Mouse (Mus musculus): ENCODE measurements around the gene 2310009B15Rik. TPM values are rescaled to one million over a fixed set of nuclear protein-coding genes. Genes with fewer than 3 reads are reported as not detected.

Gene 2310009B15Rik
- total and polyA plus RNA-seq, 3 experiments = 10.4 to 19.3 TPM; not detected in 1

DNA sequence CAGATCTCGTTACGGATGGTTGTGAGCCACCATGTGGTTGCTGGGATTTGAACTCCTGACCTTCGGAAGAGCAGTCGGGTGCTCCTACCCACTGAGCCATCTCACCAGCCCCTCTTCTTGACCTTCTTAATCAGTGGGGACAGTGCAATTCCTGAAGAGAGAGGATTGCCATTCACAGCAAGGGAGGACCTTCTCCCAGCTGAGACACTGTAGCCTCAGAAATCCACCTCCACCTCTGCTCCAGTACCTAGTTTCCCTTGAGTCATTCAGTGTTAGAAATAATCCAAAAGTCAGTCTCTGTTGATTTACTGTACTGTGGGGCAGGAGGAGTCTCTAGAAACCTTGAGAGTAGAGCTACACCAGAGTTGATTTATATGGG lies 6.5 kb downstream of the 2310009B15Rik start:
- TF ChIP-seq MAZ (IDR thresholded peaks at IDR 0.05; ENCODE audit: low read depth, low read length) (no peak), NRF1 (IDR thresholded peaks at IDR 0.05; ENCODE audit: insufficient read depth, low read depth, low read length, poor library complexity, severe bottlenecking) (no peak), JUND (IDR thresholded peaks at IDR 0.05; ENCODE audit: low read depth, low read length) (no peak), MAFK (IDR thresholded peaks at IDR 0.05; ENCODE audit: borderline replicate concordance, low read depth, low read length) (no peak), TBP (IDR thresholded peaks at IDR 0.05; ENCODE audit: low read depth, low read length) (peak; percentile 65), UBTF (IDR thresholded peaks at IDR 0.05; ENCODE audit: borderline replicate concordance, insufficient read depth, low read depth, low read length) (no peak), ZNF384 (IDR thresholded peaks at IDR 0.05; ENCODE audit: low read depth, low read length) (no peak)
- H3K27me3 ChIP-seq (ENCODE audit: control insufficient read depth in 1 of 2, insufficient read depth in 2 of 2, low read length in 2 of 2) = no peaks in the 10 kb centered on the region

DNA sequence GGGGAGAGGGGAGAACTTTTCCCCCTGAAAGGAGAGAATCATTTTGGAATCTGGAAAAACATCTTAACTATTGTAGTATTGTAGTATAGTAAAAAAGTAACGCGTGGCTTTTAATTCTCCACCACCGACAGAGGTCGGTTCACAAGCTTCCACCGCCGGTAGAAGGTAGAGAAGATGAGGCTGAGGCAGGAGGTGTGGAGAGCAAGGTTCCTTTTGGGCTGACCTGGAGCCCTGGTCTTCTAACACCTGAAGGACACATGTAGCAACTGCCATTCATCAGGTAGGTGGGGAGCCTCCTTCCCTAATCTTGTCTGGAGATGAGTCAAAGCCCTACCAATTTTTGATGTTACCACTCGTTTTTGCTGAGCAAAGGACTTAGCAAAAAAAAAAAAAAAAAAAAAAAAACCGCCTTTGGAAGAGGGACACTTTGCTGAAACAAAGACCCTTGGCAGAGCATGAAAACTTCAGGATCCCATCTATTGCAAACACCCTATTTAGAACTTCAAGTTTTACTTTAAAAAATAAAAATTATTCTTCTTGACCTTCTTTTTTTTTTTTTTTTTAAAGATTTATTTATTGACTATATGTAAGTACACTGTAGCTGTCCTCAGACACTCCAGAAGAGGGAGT lies 7.0 kb downstream of the 2310009B15Rik start:
- no peaks in the 10 kb centered on the region for H3K27me3 ChIP-seq (ENCODE audit: control insufficient read depth in 1 of 2, insufficient read depth in 2 of 2, low read length in 2 of 2)
- no peak overlapping the region for H3K9ac ChIP-seq (ENCODE audit: control insufficient read depth, low read depth, low read length, poor library complexity, severe bottlenecking)
- DNase-seq (ENCODE audit: low read depth, low spot score) = no peak
- H3K4me3 ChIP-seq (ENCODE audit: control insufficient read depth in 1 of 2, insufficient read depth in 1 of 2, low read depth in 2 of 2, low read length in 2 of 2) = no peak overlapping the region
- H3K4me1 ChIP-seq (ENCODE audit: control insufficient read depth in 1 of 2, insufficient read depth in 2 of 2, low read length in 2 of 2) = no peaks in the 10 kb centered on the region
- no peaks in the 10 kb centered on the region for H3K9me3 ChIP-seq (replicated peaks; ENCODE audit: insufficient read depth, low read length)
- no peak overlapping the region for H3K27ac ChIP-seq (ENCODE audit: control insufficient read depth, low read depth, low read length)
- TF ChIP-seq CHD2 (IDR thresholded peaks at IDR 0.05; ENCODE audit: low read length) (no peak), ZNF384 (IDR thresholded peaks at IDR 0.05; ENCODE audit: low read depth, low read length) (peak; percentile 71)
- H3K36me3 ChIP-seq (ENCODE audit: control insufficient read depth in 1 of 2, insufficient read depth in 2 of 2, low read length in 2 of 2) = no peaks in the 10 kb centered on the region
- no peaks in the 10 kb centered on the region for H3K79me2 ChIP-seq (ENCODE audit: control insufficient read depth, insufficient read depth, low read length, poor library complexity)

More for the DNA sequence above, 6.5 kb downstream of the 2310009B15Rik start:
- Histone ChIP-seq H3K4me1 (ENCODE audit: control insufficient read depth in 1 of 2, insufficient read depth in 2 of 2, low read length in 2 of 2) (0 out of 4 replicates have a peak, but pooled peaks cover 0 to 1% of the 10 kb centered on the region in 2 experiments), H3K79me2 (ENCODE audit: control insufficient read depth, insufficient read depth, low read length, poor library complexity) (no peaks in the 10 kb centered on the region), H3K9me3 (replicated peaks; ENCODE audit: insufficient read depth, low read length) (no peaks in the 10 kb centered on the region), H3K4me3 (ENCODE audit: control insufficient read depth in 1 of 2, insufficient read depth in 1 of 2, low read depth in 2 of 2, low read length in 2 of 2) (no peak overlapping the region), H3K9ac (ENCODE audit: control insufficient read depth, low read depth, low read length, poor library complexity, severe bottlenecking) (no peak overlapping the region), H3K27ac (ENCODE audit: control insufficient read depth, low read depth, low read length) (no peak overlapping the region), H3K36me3 (ENCODE audit: control insufficient read depth in 1 of 2, insufficient read depth in 2 of 2, low read length in 2 of 2) (no peaks in the 10 kb centered on the region)
- no peak for DNase-seq (ENCODE audit: low read depth, low spot score)

DNA sequence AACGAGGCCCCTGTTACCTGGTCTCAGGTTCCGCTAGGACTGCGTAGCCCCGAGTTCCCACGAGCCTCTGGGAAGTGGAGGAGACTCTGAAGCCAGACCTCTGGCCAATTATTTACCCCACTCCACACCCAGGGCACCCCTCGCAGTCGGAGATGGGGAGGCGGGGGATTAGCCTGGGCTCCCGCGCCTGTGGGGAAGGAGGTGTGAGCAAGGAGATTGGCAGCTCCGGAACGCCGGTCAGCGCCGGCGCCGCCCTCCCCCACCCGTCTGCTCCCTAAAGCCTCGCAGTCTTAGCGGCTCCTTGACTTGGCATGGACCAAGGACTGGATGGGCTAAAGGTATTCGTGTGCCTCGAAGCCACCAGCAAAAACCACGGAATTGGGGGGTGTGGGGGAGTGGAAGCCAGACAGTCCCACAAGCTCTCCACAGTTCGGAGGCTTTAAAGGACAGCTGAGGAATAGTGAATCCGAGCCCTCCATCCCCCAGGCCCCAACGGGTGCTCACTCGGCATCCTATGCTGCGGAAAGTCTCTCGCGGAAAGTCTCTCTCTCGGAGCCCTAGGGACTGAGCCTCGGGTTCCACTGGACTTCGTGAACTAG lies 8.0 kb downstream of the 2310009B15Rik start, which contains the start of gene Lhx9:
Lhx9 (minus strand) TSS at position 67 of the 599 bp plus-strand sequence.
- H3K27ac ChIP-seq (ENCODE audit: control insufficient read depth, low read depth, low read length) = no peak within 1 kb of the TSS
- no peaks in the 10 kb centered on the region for H3K4me1 ChIP-seq (ENCODE audit: control insufficient read depth in 1 of 2, insufficient read depth in 2 of 2, low read length in 2 of 2)
- H3K9ac ChIP-seq (ENCODE audit: control insufficient read depth, low read depth, low read length, poor library complexity, severe bottlenecking) = no peak within 1 kb of the TSS
- TF ChIP-seq CTCF (IDR thresholded peaks at IDR 0.05 in 2 of 3, conservative IDR thresholded peaks at IDR 0.05 in 1 of 3; ENCODE audit: control insufficient read depth in 1 of 3, insufficient read depth in 1 of 3, low read depth in 2 of 3, low read length in 3 of 3, poor library complexity in 1 of 3, severe bottlenecking in 1 of 3) (no peak), POLR2A (IDR thresholded peaks at IDR 0.05; ENCODE audit: control insufficient read depth in 1 of 2, insufficient read depth in 1 of 2, low read depth in 1 of 2, low read length in 2 of 2, poor library complexity in 1 of 2) (no peak), TBP (IDR thresholded peaks at IDR 0.05; ENCODE audit: low read depth, low read length) (no peak), MYC (IDR thresholded peaks at IDR 0.05; ENCODE audit: low read depth, low read length) (no peak), NELFE (IDR thresholded peaks at IDR 0.05; ENCODE audit: low read depth, low read length) (no peak), POLR2AphosphoS5 (IDR thresholded peaks at IDR 0.05; ENCODE audit: borderline replicate concordance, low read depth, low read length) (no peak), HCFC1 (IDR thresholded peaks at IDR 0.05; ENCODE audit: low read depth, low read length) (no peak), ZC3H11A (IDR thresholded peaks at IDR 0.05; ENCODE audit: low read depth, low read length) (no peak), ELF1 (IDR thresholded peaks at IDR 0.05; ENCODE audit: low read depth, low read length) (no peak), TAL1 (IDR thresholded peaks at IDR 0.05; ENCODE audit: low read length) (no peak), SIN3A (IDR thresholded peaks at IDR 0.05; ENCODE audit: low read length) (no peak), USF1 (IDR thresholded peaks at IDR 0.05; ENCODE audit: low read depth, low read length) (no peak)
- DNase-seq (ENCODE audit: low read depth, low spot score) = no peak
- no peaks in the 10 kb centered on the region for H3K9me3 ChIP-seq (replicated peaks; ENCODE audit: insufficient read depth, low read length)
- H3K36me3 ChIP-seq (ENCODE audit: control insufficient read depth in 1 of 2, insufficient read depth in 2 of 2, low read length in 2 of 2) = peaks cover 0 to 2% of the 10 kb centered on the region in 2 experiments; a peak in 1 of 4 replicates
- H3K79me2 ChIP-seq (ENCODE audit: control insufficient read depth, insufficient read depth, low read length, poor library complexity) = no peaks in the 10 kb centered on the region; the same call in 1 of the 2 replicates
- H3K27me3 ChIP-seq (ENCODE audit: control insufficient read depth in 1 of 2, insufficient read depth in 2 of 2, low read length in 2 of 2) = no peaks in the 10 kb centered on the region
- no peak within 1 kb of the TSS for H3K4me3 ChIP-seq (ENCODE audit: control insufficient read depth in 1 of 2, insufficient read depth in 1 of 2, low read depth in 2 of 2, low read length in 2 of 2)
